Mouse (Mus musculus) MEL (cell line): Measurements from ENCODE around the gene Fgl2.

ENCODE experiments used
- CTCF ChIP-seq, 3 experiments: IDR thresholded peaks in 2 of 3; conservative IDR thresholded peaks in 1 of 3; 2 replicates each; pipeline ENCODE4 v1.5.1; 2011 to 2012; ENCODE audit warnings: low read length in 3 of 3, low read depth in 2 of 3, mild to moderate bottlenecking in 2 of 3, improper control_type of control experiment in 1 of 3, inconsistent platforms in 1 of 3, mixed read lengths in 1 of 3, moderate library complexity in 1 of 3; ENCODE audit not compliant: control insufficient read depth in 1 of 3, insufficient read depth in 1 of 3, poor library complexity in 1 of 3, severe bottlenecking in 1 of 3
- EP300 ChIP-seq, 2 experiments: IDR thresholded peaks; 2 replicates each; pipeline ENCODE4 v1.6.1; 2011; ENCODE audit warnings: improper control_type of control experiment in 2 of 2, low read length in 2 of 2, low read depth in 1 of 2, mild to moderate bottlenecking in 1 of 2
- GATA1 ChIP-seq: IDR thresholded peaks from 2 replicates; pipeline ENCODE4 v1.6.1; 2011; ENCODE audit warnings: low read depth, low read length, improper control_type of control experiment
- MAX ChIP-seq: IDR thresholded peaks from 2 replicates; pipeline ENCODE4 v1.6.1; 2011; ENCODE audit warnings: low read length, improper control_type of control experiment
- MYB ChIP-seq: IDR thresholded peaks from 2 replicates; pipeline ENCODE4 v1.6.1; 2011; ENCODE audit warnings: mild to moderate bottlenecking, low read depth, low read length, improper control_type of control experiment
- POLR2A ChIP-seq, 2 experiments: IDR thresholded peaks; 2 replicates each; pipeline ENCODE4 v1.6.1; 2011 to 2012; ENCODE audit warnings: low read length in 2 of 2, mild to moderate bottlenecking in 2 of 2, control low read depth in 1 of 2, improper control_type of control experiment in 1 of 2, low read depth in 1 of 2, moderate library complexity in 1 of 2; ENCODE audit not compliant: control insufficient read depth in 1 of 2, insufficient read depth in 1 of 2, poor library complexity in 1 of 2

GRCm38 (mm10) chr5:21366338-21367053 is 5.9 kb upstream of the Fgl2 start:
- TF ChIP-seq POLR2A (IDR thresholded peaks at IDR 0.05; ENCODE audit: control insufficient read depth in 1 of 2, insufficient read depth in 1 of 2, low read depth in 1 of 2, low read length in 2 of 2, poor library complexity in 1 of 2) (no peak), CTCF (IDR thresholded peaks at IDR 0.05 in 2 of 3, conservative IDR thresholded peaks at IDR 0.05 in 1 of 3; ENCODE audit: control insufficient read depth in 1 of 3, insufficient read depth in 1 of 3, low read depth in 2 of 3, low read length in 3 of 3, poor library complexity in 1 of 3, severe bottlenecking in 1 of 3) (no peak), MYB (no peak), GATA1 (no peak), MAX (no peak), EP300 (IDR thresholded peaks at IDR 0.05; ENCODE audit: low read depth in 1 of 2, low read length in 2 of 2) (no peak)
